Mouse (Mus musculus) small intestine, adult 2 months (tissue): Measurements from ENCODE around the gene Kcnn3. TPM values are rescaled to one million over a fixed set of nuclear protein-coding genes. Genes with fewer than 3 reads are reported as not detected.

ENCODE experiments used
- H3K27ac ChIP-seq: fragments of 200-500 bp; 2 replicates; pipeline ENCODE4 v1.5.1; 2012; ENCODE audit warnings: low read depth, low read length, control low read depth, inconsistent platforms; ENCODE audit not compliant: insufficient read depth
- H3K27me3 ChIP-seq: fragments of 200-500 bp; 2 replicates; pipeline ENCODE4 v1.6.1; 2012; ENCODE audit warnings: mild to moderate bottlenecking, moderate library complexity, low read length, inconsistent platforms; ENCODE audit not compliant: control insufficient read depth, insufficient read depth
- H3K36me3 ChIP-seq: fragments of 200-500 bp; 2 replicates; pipeline ENCODE4 v1.6.1; 2012; ENCODE audit warnings: mild to moderate bottlenecking, low read length, control low read depth, inconsistent platforms; ENCODE audit not compliant: control insufficient read depth, insufficient read depth
- H3K4me1 ChIP-seq: fragments of 200-500 bp; 2 replicates; pipeline ENCODE4 v1.6.1; 2012; ENCODE audit warnings: low read length, inconsistent platforms, mixed read lengths; ENCODE audit not compliant: control insufficient read depth, insufficient read depth, insufficient read length
- H3K4me3 ChIP-seq: fragments of 200-500 bp; 2 replicates; pipeline ENCODE4 v1.5.1; 2012; ENCODE audit warnings: low read depth, mild to moderate bottlenecking, control low read depth, inconsistent platforms, low read length, moderate library complexity
- CTCF ChIP-seq: fragments of 200-500 bp; IDR thresholded peaks from 2 replicates; pipeline ENCODE4 v1.5.1; 2012; ENCODE audit warnings: low read depth, mild to moderate bottlenecking, control low read depth, inconsistent platforms, low read length, moderate library complexity, mixed read lengths; ENCODE audit not compliant: insufficient replicate concordance, insufficient read length; ENCODE audit errors: extremely low read depth
- POLR2A ChIP-seq: fragments of 200-500 bp; IDR thresholded peaks from 2 replicates; pipeline ENCODE4 v1.6.1; 2012; ENCODE audit warnings: low read depth, mild to moderate bottlenecking, control low read depth, inconsistent platforms, low read length, moderate library complexity
- WGBS: fragments of 180-500 bp; shearing (Covaris S2); methylation state at CpG from one replicate; pipeline ENCODE4 v1.1.7; 2018; 5-methylcytosine and 5-hydroxymethylcytosine counted together
- polyA plus RNA-seq: library from polyadenylated mRNA; depleted of rRNA; stranded (reverse); fragments of >200 nt; gene quantifications from 2 replicates; pipeline ENCODE4 v1.2.3, GENCODE M21; 2012

Gene Kcnn3
- polyA plus RNA-seq, 1 experiment = 4.6 TPM

DNA sequence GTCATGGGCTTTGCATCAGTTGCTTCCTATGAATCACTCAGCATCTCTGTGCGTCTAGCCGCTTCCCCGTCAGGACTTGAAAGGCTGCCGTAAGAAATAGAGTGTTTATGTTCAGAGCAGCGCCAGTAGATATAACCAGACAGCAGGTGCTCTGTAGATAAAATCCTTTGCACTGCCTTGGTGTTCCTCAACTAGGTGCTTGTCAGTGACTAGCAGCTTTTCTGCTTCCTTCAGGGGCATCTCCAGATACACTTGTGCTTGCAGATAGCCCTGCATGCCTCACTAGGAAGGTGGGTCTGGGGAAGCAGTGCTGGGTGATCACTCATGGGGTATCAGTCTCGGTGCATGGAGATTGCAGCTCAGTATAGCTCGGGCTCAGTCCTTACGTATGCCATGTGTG, 123.4 kb downstream of the Kcnn3 start:
- Histone ChIP-seq H3K36me3 (no peaks in the 10 kb centered on the region), H3K27me3 (no peaks in the 10 kb centered on the region), H3K4me1 (no peaks in the 10 kb centered on the region), H3K27ac (no peak overlapping the region), H3K4me3 (no peak overlapping the region)
- TF ChIP-seq CTCF = no peak
- TF ChIP-seq POLR2A = no peak
- 54% methylated on average over 8 of the region's 8 CpGs for WGBS

DNA sequence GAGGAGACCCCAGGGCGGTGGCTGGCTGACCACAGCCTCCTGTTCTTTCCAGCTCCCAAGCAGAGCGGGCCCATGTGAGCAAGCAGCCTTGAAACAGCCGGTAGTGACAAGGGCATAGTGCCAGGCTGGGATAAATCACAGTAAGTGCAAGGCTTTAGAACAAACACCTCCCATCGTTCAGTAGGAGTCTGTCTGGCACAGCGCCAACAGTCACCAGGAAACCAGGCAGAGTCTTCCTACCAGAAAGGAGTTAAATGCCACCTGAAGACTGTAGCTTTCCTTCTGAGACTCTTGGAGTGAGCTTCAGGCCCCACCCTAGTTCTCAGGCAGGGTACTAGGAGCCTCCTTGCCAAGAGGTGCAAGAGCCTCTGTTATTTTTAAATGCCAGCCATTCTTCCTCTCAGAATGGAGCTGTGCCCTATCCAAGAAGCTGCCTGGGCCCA, 126.9 kb downstream of the Kcnn3 start:
- H3K27ac ChIP-seq = no peak overlapping the region
- WGBS = 17% methylated on average over 5 of the region's 5 CpGs

DNA sequence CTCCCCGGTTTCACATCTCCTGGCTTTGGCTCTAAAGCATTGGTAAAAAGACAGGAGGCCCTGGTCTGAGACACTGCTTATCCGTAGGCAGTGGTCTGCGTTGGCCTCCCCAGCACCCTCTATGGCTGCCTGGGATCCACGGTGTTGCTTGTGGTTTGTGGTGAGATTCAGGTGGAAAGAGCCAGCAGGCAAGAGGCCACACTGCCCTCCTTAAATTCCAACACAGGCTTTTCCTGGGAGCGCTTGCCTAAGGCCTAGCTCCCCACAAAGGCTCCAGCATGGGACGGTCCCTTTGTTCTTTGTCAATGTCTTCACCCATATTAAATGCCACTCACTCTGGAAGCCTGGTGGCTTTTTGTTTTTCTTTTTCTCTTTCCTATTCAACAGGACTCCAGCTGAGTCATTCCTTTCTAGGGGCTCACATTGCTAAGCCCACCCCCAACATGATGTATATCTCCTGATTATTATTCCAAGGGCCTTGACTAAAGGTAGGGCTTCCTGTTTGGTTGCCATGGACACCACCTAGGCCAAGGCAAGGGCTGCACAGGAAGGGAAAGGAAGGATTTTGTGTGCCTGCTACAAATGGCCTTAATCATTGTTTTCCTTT, 127.4 kb downstream of the Kcnn3 start:
- Histone ChIP-seq H3K27me3 (no peaks in the 10 kb centered on the region), H3K36me3 (no peaks in the 10 kb centered on the region), H3K4me3 (no peak overlapping the region), H3K27ac (no peak overlapping the region), H3K4me1 (no peaks in the 10 kb centered on the region)
- WGBS = 79% methylated on average over 6 of the region's 6 CpGs
- no peak for TF ChIP-seq CTCF
- no peak for TF ChIP-seq POLR2A

More for the DNA sequence above, 126.9 kb downstream of the Kcnn3 start:
- H3K27me3 ChIP-seq = no peaks in the 10 kb centered on the region
- H3K4me1 ChIP-seq = no peaks in the 10 kb centered on the region
- H3K4me3 ChIP-seq = no peak overlapping the region
- TF ChIP-seq POLR2A (no peak), CTCF (no peak)
- H3K36me3 ChIP-seq = no peaks in the 10 kb centered on the region

DNA sequence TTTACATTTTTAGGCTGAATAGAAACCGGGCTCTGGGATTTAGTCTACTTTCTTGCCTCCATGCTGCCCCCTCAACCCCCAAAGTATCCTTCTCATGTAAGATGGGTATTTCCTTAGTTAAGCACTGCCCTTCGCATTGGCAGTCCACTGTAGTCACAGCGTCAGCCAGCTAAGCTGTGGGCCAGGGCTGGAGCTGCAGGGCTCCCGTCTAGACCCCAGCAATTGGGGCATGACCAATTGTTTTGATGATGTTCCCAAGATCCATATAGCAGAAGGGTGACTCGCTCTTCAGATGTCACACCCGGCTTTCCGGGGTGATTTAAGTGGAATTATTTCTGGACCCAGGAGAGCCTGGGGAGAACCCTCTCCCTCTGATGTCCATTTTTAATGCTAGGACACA, 129.9 kb downstream of the Kcnn3 start:
- 87% methylated on average over 7 of the region's 7 CpGs for WGBS
- no peak overlapping the region for H3K27ac ChIP-seq
- TF ChIP-seq POLR2A (no peak), CTCF (no peak)

DNA sequence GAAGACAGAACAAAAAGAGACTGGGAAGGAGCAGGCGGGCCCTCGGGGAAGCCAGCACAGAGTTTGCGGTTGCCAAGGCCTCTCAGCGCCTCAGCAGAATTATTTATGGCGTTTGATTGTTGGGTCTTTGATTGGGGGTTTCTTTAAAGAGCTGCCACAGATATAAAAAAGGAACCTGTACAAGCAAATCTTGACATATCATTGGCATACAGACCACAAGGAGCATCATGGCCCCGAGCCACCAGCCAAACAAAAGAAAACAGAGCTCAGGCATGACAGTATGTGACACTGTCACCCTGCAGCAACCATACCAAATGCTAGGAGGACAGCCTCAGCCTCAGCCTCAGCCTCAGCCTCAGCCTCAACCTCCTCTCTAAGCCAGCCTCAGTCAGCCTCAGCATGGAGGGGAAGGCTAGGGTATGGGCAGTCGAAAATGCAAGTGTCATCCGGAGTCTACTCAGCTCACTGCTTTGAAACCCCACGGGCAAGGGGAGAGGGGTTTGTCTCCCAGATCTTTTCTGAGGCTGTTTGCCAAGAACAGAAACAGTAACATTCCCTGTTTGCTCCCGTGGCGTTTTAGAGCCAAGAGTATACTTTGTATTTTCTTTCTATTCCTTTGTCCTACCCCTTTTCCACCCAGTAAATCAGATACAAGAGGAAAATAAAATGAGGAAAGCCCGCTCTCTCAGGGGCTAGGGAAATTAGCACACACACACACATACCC, 133.4 kb downstream of the Kcnn3 start:
- no peak for TF ChIP-seq POLR2A
- no peak for TF ChIP-seq CTCF
- WGBS = 62% methylated on average over 12 of the region's 12 CpGs
- no peak overlapping the region for H3K27ac ChIP-seq
- no peaks in the 10 kb centered on the region for H3K36me3 ChIP-seq
- no peaks in the 10 kb centered on the region for H3K4me1 ChIP-seq
- no peaks in the 10 kb centered on the region for H3K27me3 ChIP-seq
- no peak overlapping the region for H3K4me3 ChIP-seq

More for the DNA sequence above, 129.9 kb downstream of the Kcnn3 start:
- Histone ChIP-seq H3K27me3 (no peaks in the 10 kb centered on the region), H3K36me3 (no peaks in the 10 kb centered on the region), H3K4me3 (no peak overlapping the region), H3K4me1 (no peaks in the 10 kb centered on the region)

DNA sequence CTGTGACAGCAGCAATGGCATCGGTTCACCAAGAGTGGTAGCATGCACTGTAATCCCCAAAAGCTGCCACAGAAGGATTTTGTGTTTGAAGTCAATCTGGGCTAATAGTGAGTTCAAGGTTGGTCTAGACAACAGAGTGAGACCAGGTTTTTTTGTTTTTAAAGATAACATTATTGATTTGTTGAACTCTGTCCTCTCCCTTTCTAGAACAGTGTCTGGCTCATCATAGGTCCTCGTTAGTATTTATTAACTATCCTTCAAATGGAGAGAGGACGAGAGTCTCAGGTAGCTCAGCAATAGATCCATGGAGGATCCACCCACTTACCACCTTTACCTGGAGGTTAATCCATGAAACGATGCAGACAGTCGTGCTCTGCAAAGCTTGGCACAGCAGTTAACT, 137.1 kb downstream of the Kcnn3 start:
- no peaks in the 10 kb centered on the region for H3K36me3 ChIP-seq
- no peak for TF ChIP-seq POLR2A
- no peak for TF ChIP-seq CTCF
- no peak overlapping the region for H3K4me3 ChIP-seq
- H3K27ac ChIP-seq = no peak overlapping the region
- WGBS = 55% methylated on average over 5 of the region's 5 CpGs
- no peaks in the 10 kb centered on the region for H3K4me1 ChIP-seq
- H3K27me3 ChIP-seq = no peaks in the 10 kb centered on the region

DNA sequence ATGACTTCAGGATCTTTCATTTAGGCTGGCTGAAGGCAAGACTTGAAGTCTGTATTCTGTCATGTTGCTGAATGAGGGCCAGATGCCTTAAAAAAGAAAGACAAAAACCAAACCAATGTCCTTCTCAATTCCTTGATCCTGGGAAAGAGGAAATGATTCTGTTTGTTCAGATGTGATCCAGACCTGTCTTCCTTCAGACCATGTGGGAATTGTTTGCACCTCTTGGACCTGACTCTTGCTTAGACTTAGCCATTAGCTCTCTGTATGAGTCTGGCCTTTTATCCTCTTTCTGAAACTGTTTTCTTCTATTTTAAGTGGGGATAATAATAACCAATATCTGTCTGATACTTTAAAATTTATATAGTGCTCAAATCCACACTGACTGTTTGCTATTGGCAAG, 138.5 kb downstream of the Kcnn3 start:
- no peak for TF ChIP-seq POLR2A
- no peak for TF ChIP-seq CTCF
- H3K36me3 ChIP-seq = no peaks in the 10 kb centered on the region
- no peaks in the 10 kb centered on the region for H3K4me1 ChIP-seq
- no peak overlapping the region for H3K4me3 ChIP-seq
- no peak overlapping the region for H3K27ac ChIP-seq
- no peaks in the 10 kb centered on the region for H3K27me3 ChIP-seq
